Mouse (Mus musculus) bone marrow, adult 2 months (tissue): ENCODE data around the gene Selenon.

ENCODE experiments used
- CTCF ChIP-seq: fragments of 200-500 bp; IDR thresholded peaks from 2 replicates; pipeline ENCODE4 v1.5.1; 2011; ENCODE audit warnings: low read length, control low read depth; ENCODE audit not compliant: control insufficient read depth, insufficient read depth
- POLR2A ChIP-seq: fragments of 200-500 bp; IDR thresholded peaks from 2 replicates; pipeline ENCODE4 v1.6.1; 2011; ENCODE audit warnings: low read depth, mild to moderate bottlenecking, control low read depth, low read length, borderline replicate concordance; ENCODE audit not compliant: control insufficient read depth

DNA sequence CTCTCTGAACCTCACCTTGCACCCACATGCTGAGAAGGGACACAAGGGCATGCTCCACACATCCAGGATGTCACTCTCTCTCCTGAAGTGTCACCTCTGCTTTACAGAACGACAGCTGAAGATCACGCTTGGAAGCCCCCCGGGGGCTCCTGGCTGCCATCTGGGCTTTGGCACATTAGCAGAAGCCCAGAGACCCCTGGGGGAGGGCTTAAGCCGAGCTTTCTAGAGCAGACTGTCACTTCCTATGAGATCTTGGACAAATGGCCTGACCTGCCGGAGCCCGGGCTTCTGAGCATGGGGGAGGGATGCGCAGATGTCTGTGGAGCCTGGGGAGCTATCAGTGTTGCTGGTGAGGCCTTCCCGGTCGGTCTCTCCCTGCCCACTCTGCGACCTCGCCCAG, 23.5 kb upstream of the Selenon start:
- TF ChIP-seq CTCF (no peak), POLR2A (no peak)
